Mouse (Mus musculus) ES-Bruce4 (cell line): ENCODE measurements around the gene Setd3.

Experiments
- CTCF ChIP-seq: IDR thresholded peaks from one replicate; pipeline ENCODE4 v1.8.1; 2011; ENCODE audit warnings: low read depth, low read length
- EP300 ChIP-seq: IDR thresholded peaks from 2 replicates; pipeline ENCODE4 v1.6.1; 2011; ENCODE audit warnings: low read depth, low read length; ENCODE audit not compliant: insufficient read depth
- POLR2A ChIP-seq: IDR thresholded peaks from one replicate; pipeline ENCODE4 v1.8.1; 2011; ENCODE audit warnings: low read length; ENCODE audit not compliant: insufficient read depth

GRCm38 (mm10) chr12:108198447-108198846 is 19.3 kb upstream of the Setd3 start:
- TF ChIP-seq POLR2A (no peak), CTCF (no peak), EP300 (no peak)
